Mouse (Mus musculus) liver, embryonic 11.5 days (tissue): ENCODE measurements around the gene Ufsp1. TPM values are rescaled to one million over a fixed set of nuclear protein-coding genes. Genes with fewer than 3 reads are reported as not detected.

Experiments
- ATAC-seq: fragments of 200-750 bp; cut with Nextera tagmentation; replicated peaks from 2 replicates; pipeline ENCODE4 v1.8.0; 2017; ENCODE audit warnings: moderate number of reproducible peaks, mild to moderate bottlenecking, moderate TSS enrichment, moderate library complexity; ENCODE audit not compliant: low FRiP score
- DNase-seq: peaks from one replicate; pipeline ENCODE4 v3.0.0-alpha.2; 2017; ENCODE audit warnings: low spot score
- H3K27ac ChIP-seq: fragments of 300-500 bp; sonication (generic); 2 replicates; pipeline ENCODE4 v1.5.1; 2014; ENCODE audit warnings: mild to moderate bottlenecking, low read depth, low read length, control low read depth
- H3K27me3 ChIP-seq: fragments of 300-500 bp; sonication (generic); replicated peaks from 2 replicates; pipeline ENCODE4 v1.6.1; 2014; ENCODE audit warnings: low read length, mixed read lengths; ENCODE audit not compliant: control insufficient read depth, insufficient read depth
- H3K36me3 ChIP-seq: fragments of 300-500 bp; sonication (generic); 2 replicates; pipeline ENCODE4 v1.6.1; 2014; ENCODE audit warnings: mild to moderate bottlenecking, low read length, moderate library complexity, mixed read lengths; ENCODE audit not compliant: control insufficient read depth, insufficient read depth
- H3K4me1 ChIP-seq: fragments of 300-500 bp; sonication (generic); replicated peaks from 2 replicates; pipeline ENCODE4 v1.6.1; 2014; ENCODE audit warnings: low read length, mixed read lengths; ENCODE audit not compliant: control insufficient read depth, insufficient read depth
- H3K4me2 ChIP-seq: fragments of 300-500 bp; sonication (generic); 2 replicates; pipeline ENCODE4 v1.6.1; 2014; ENCODE audit warnings: mild to moderate bottlenecking, control low read depth, moderate library complexity
- H3K4me3 ChIP-seq: fragments of 300-500 bp; sonication (generic); 2 replicates; pipeline ENCODE4 v1.5.1; 2014; ENCODE audit warnings: low read depth, low read length, control low read depth
- H3K9ac ChIP-seq: fragments of 300-500 bp; sonication (generic); 2 replicates; pipeline ENCODE4 v1.6.1; 2014; ENCODE audit warnings: low read depth, low read length, control low read depth
- H3K9me3 ChIP-seq: fragments of 300-500 bp; sonication (generic); 2 replicates; pipeline ENCODE4 v1.6.1; 2016; ENCODE audit warnings: low read length, inconsistent platforms, mixed read lengths; ENCODE audit not compliant: control insufficient read depth
- WGBS: fragments of 180-500 bp; shearing (Covaris S2); extraction: QIAGEN DNeasy Blood & Tissue Kit; methylation state at CpG from one replicate; pipeline ENCODE4 v1.1.7; 2014; 5-methylcytosine and 5-hydroxymethylcytosine counted together
- polyA plus RNA-seq: library from polyadenylated mRNA; unstranded; fragments of >200 nt; fragmentation: Nextera tagmentation; extraction: Ambion mirVana; gene quantifications from 2 replicates; pipeline ENCODE4 v1.2.1, GENCODE M21; 2014

Gene Ufsp1
- polyA plus RNA-seq, 1 experiment from 2014 or later = 13.5 TPM

- DNase-seq (no peak), ATAC-seq (no peak)
- 0 out of 2 replicates have a peak overlapping the region, but pooled peaks have one; percentile 17 for H3K27ac ChIP-seq
- peaks cover 58% of the 10 kb centered on the region for H3K36me3 ChIP-seq
- WGBS = 64% methylated on average over 3 of the region's 3 CpGs
- no peaks in the 10 kb centered on the region for H3K9me3 ChIP-seq
- peak overlapping the region; percentile 6; the same call in 1 of the 2 replicates for H3K9ac ChIP-seq
- H3K4me3 ChIP-seq = peak overlapping the region; percentile 95; the same call in 1 of the 2 replicates
- peaks cover 35% of the 10 kb centered on the region for H3K4me1 ChIP-seq
- peak overlapping the region; percentile 68 for H3K4me2 ChIP-seq
- no peaks in the 10 kb centered on the region for H3K27me3 ChIP-seq
Measured at GRCm38 (mm10) chr5:137304165-137304564, 9.7 kb downstream of the Ufsp1 start.

DNA sequence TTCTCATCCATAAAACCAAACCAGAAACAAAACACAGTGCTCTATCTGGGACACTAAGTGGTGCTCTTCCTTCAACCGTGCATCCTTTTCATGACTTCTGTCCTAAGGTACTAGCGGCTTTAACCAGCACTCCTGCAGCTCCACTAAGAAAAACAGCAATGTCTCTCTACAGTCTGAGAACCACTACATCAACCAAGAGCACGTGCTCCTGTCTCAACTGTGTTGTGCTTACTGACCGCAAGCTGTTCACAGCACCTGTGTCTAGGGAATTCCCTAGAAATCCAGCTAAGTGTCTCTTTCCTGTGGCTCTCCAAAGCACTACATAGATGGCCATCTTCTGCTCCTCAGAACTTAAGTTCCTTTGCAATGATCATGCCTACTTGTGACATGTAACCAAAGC lies 10.4 kb downstream of the Ufsp1 start:
- Histone ChIP-seq H3K9ac (peak overlapping the region; percentile 96), H3K27me3 (no peaks in the 10 kb centered on the region), H3K36me3 (peaks cover 58% of the 10 kb centered on the region), H3K27ac (peak overlapping the region; percentile 49; the same call in 1 of the 2 replicates), H3K4me1 (peaks cover 35% of the 10 kb centered on the region), H3K9me3 (no peaks in the 10 kb centered on the region), H3K4me3 (peak overlapping the region; percentile 95), H3K4me2 (peak overlapping the region; percentile 68)
- DNase-seq = no peak
- no peak for ATAC-seq
- 73% methylated on average over 4 of the region's 4 CpGs for WGBS

DNA sequence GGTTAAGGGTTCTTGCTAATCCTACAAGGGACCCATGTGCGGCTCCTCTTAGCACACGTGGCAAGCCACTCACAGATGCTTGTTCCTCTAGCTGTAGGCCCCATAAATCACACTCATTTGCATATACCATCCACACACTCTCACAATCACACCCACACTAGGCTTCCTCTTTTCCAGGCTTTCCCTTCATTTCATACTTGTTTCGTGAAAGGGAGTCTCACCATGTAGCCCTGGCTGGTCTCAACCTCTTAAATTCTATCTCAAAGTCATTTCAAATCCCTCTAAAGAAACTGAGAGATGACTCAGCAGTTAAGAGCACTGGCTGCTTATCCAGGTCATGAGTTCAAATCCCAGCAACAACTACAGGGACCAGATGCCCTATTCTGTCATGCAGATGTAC lies 11.4 kb downstream of the Ufsp1 start:
- Histone ChIP-seq H3K36me3 (peaks cover 55% of the 10 kb centered on the region), H3K27me3 (no peaks in the 10 kb centered on the region), H3K4me2 (peak overlapping the region; percentile 68), H3K4me1 (peaks cover 35% of the 10 kb centered on the region), H3K9ac (peak overlapping the region; percentile 96), H3K27ac (no peak overlapping the region), H3K4me3 (peak overlapping the region; percentile 95), H3K9me3 (no peaks in the 10 kb centered on the region)
- ATAC-seq (no peak), DNase-seq (no peak)
- WGBS = 53% methylated on average over 3 of the region's 3 CpGs

DNA sequence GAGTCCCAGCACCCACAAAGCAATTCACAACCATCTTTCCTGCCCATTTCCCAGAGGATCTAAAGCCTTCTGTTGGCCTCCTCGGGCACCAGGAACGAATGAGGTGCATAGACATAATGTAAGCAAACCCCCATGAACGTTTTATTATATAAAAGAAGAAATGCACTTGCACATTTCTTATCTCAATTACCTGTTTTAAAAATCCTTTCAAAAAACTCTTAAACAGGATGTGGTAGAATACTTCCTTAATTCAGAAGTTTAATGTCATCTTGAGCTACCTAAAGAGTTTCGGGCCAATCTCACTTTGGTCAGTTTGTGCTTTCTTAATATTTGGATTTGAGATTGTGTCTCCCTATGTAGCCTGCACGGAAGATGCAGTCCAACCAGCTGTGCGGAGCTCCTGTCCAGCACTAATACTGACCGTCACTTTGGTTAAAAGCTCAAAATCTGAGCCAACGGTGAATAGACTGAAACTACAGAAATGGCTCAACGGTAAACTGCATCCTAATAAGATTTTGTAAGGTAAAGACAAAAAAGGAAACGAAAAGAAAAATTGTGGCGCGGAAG lies 12.1 kb downstream of the Ufsp1 start:
- Histone ChIP-seq H3K4me1 (peaks cover 36% of the 10 kb centered on the region), H3K27ac (peak overlapping the region; percentile 87), H3K9ac (peak overlapping the region; percentile 96), H3K27me3 (no peaks in the 10 kb centered on the region), H3K9me3 (no peaks in the 10 kb centered on the region), H3K36me3 (peaks cover 48% of the 10 kb centered on the region), H3K4me3 (peak overlapping the region; percentile 95), H3K4me2 (peak overlapping the region; percentile 68)
- no peak for ATAC-seq
- WGBS = 11% methylated on average over 12 of the region's 12 CpGs
- DNase-seq = no peak

- Histone ChIP-seq H3K36me3 (peaks cover 42% of the 10 kb centered on the region), H3K27ac (peak within 1 kb of the TSS; percentile 87), H3K9ac (peak within 1 kb of the TSS; percentile 96), H3K4me2 (peak within 1 kb of the TSS; percentile 68), H3K9me3 (no peaks in the 10 kb centered on the region), H3K4me3 (peak within 1 kb of the TSS; percentile 95), H3K27me3 (no peaks in the 10 kb centered on the region), H3K4me1 (peaks cover 41% of the 10 kb centered on the region)
- peak; percentile 82 for ATAC-seq
- DNase-seq = peak; percentile 90
- WGBS = under 1% methylated on average over 65 of the region's 72 CpGs
Measured at GRCm38 (mm10) chr5:137307071-137307912, 12.9 kb downstream of the Ufsp1 start, which contains the start of gene Srrt. TSS of gene Srrt (minus strand) at chr5:137307674.

DNA sequence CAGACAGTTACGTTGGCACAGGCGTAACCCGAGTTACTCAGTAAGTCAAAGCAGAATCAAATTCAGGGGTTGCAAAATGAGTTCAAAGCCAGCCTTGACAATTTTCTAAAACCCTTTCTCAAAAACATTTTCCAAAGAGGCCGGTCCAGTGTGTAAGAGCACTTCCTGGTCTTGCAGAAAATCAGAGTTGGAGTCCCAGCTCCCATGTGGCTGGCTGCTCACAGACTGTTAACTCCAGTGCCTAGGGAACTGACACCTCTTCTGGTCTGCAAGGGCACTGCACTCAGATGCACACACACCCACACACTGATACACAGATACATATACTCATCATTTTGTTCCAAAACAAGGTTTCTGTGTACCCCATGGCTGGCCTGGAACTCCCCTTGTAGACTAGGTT lies 13.9 kb downstream of the Ufsp1 start:
- DNase-seq = no peak
- Histone ChIP-seq H3K27ac (peak overlapping the region; percentile 87; the same call in 1 of the 2 replicates), H3K9ac (peak overlapping the region; percentile 96; the same call in 1 of the 2 replicates), H3K36me3 (peaks cover 31% of the 10 kb centered on the region), H3K27me3 (no peaks in the 10 kb centered on the region), H3K4me3 (peak overlapping the region; percentile 95), H3K9me3 (no peaks in the 10 kb centered on the region), H3K4me1 (peaks cover 47% of the 10 kb centered on the region), H3K4me2 (peak overlapping the region; percentile 68)
- 94% methylated on average over 4 of the region's 4 CpGs for WGBS
- no peak for ATAC-seq

DNA sequence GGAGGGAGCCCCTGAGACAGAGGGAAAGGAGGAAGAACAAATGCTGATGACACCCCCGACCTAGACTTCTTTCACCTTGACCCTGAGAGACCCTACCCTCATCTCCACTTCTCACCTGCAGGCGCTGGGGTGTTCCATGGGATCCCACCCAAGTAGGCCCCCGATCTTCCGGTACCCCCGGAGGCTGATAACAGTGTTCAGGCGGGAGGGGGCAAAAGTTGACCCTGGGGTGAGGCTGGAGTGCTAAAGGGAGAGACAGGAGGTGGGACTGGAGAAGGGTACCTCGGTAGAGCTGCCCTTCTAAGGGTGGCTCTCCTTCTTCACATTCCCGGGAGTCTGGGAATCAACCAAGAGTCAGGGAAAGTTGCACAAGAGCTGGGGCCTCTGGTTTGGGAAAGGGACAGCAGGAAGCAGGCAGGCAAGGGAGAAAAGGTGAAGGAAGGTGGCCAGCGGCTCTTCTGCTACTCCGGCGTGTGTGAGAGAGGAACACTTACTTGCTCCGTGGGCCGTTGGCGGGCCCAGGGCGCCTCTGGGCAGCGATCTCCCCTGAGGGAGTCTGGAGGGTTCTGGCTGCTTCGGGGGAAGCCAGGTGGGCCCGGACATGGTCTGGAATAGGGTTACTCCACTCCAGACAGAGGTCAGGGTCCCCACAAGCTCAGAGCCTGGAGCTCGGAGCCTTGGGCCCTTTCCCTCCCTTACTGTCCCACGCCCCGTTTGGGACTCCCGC lies 19.2 kb downstream of the Ufsp1 start:
- peak overlapping the region; percentile 72 for H3K4me3 ChIP-seq
- H3K27ac ChIP-seq = peak overlapping the region; percentile 75; the same call in 1 of the 2 replicates
- no peaks in the 10 kb centered on the region for H3K27me3 ChIP-seq
- H3K4me1 ChIP-seq = peaks cover 38% of the 10 kb centered on the region
- no peaks in the 10 kb centered on the region for H3K9me3 ChIP-seq
- peak overlapping the region; percentile 92 for H3K4me2 ChIP-seq
- WGBS = 2% methylated on average over 22 of the region's 22 CpGs
- H3K9ac ChIP-seq = peak overlapping the region; percentile 85
- no peak for DNase-seq
- ATAC-seq = peak; percentile 37
- peaks cover 19% of the 10 kb centered on the region for H3K36me3 ChIP-seq
